Mouse (Mus musculus): ENCODE results near the gene Cyp2j6.

DNA sequence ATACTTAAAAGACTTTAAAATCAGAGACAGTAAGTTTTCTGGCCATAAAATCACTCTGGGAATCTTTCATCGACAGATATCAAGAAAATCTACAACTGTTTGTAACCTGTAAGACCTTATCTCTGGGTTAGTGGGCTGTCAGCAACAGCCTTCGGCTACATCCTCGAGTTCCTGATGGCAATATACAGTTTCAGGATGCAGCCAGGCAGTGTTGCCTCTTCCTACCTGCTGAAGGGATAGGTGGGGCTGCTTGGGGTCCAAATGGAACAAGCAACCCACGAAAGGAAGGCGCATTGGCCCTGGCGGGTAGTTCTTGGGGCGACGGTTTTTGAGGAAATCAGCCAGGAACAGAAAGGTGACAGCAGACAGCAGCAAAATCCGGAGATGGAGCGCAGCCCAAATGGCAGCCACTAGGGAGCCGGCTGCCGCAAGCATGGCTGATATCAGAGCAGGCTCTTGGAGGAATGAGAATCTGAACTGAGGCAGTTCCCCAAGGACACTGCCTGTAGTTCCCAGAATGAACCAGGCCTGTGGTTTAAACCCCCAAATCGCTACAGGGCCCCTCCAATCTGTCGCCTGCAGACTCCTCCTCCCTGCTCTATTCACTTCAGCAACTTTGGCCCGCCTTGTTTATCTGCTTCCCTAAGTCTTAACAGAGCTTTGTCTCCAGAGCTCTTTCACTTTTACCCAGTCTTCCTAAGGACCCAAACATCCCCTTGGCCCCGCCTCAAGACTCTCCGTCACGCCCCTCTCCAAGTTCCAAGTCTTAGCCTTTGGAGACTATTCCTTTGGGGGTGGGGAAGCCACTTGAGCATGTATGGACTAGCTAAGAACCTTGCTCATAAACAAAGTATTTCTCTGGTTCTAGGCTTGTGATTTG lies 37.7 kb upstream of the Cyp2j6 start, which contains the start of gene Cyp2j9:
- TF ChIP-seq CTCF (IDR thresholded peaks at IDR 0.05; ENCODE audit: borderline replicate concordance, control insufficient read depth, extremely low read depth, insufficient read depth, low read length, poor library complexity) (no peak), POLR2A (IDR thresholded peaks at IDR 0.05; ENCODE audit: control insufficient read depth, extremely low read depth, insufficient read depth, low read length, poor library complexity) (no peak)

Data from thymus, adult 2 months (tissue).